Mouse (Mus musculus) spleen, adult 12 weeks (tissue): ENCODE data around the gene Nampt.

Experiments used
- DNase-seq: peaks from one replicate; pipeline ENCODE4 v3.0.0; 2022; ENCODE audit warnings: low spot score

The Nampt gene

GRCm38 (mm10) chr12:32901005-32901404 lies 81.7 kb downstream of the Nampt start:
- no peak for DNase-seq
